Mouse (Mus musculus) heart, postnatal 25 days (tissue): ENCODE results near the gene Slc43a1. TPM values are rescaled to one million over a fixed set of nuclear protein-coding genes. Genes with fewer than 3 reads are reported as not detected.

Experiments used
- DNase-seq: peaks from one replicate; pipeline ENCODE4 v3.0.0; 2022; ENCODE audit warnings: low spot score
- intact Hi-C: fragments of 180-260 bp; cut with DNase I; formaldehyde crosslinking; loops from one replicate; pipeline ENCODE4 v1.15.1; 2025
- total RNA-seq, 2 experiments: library from RNA; stranded (reverse); gene quantifications; 2 replicates each; pipeline ENCODE4 v1.2.3; 2021

Gene Slc43a1
- total RNA-seq, 2 experiments from 2014 or later: 1.5 to 2.2 TPM

GRCm38 (mm10) chr2:84826488-84827282, 12.0 kb upstream of the Slc43a1 start, which contains the start of gene Timm10:
Timm10 (plus strand) TSS chr2:84826997.
- peak; percentile 79 for DNase-seq
- intact Hi-C loops: no loop called here

DNA sequence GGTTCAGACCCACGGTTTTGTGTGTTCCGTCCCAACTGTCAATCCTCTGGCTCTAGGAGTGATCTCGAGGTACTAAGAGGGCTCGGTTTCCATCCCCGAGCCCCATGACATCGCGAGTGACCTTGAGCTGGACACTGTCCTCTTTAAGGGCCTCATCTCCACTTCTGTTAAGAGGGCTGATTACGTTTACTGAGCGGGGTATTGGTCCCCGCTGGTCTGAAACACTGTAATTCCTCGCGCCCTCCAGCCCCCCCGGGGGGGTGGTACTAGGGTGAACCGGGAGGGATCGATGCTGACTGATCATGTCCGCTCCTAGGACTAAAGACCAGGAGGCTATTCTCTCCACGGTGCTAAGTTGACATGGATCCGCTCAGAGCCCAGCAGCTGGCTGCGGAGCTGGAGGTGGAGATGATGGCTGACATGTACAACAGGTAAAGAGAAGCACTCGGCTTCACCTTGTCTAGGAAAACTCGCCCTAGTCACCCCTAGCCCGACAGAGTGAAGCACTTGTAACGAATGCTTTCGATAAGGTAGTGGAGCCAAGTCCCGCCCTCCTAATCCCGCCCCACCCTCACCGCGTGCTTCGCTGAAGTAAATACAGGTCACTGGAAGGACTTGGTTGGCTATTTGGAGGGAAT, 11.2 kb upstream of the Slc43a1 start:
- no peak for DNase-seq
- intact Hi-C loops: no loop called here

- intact Hi-C loops: loop anchor here (1.0 to 5.0 kb wide), 4 partner anchors 23 to 175 kb away; no protein-coding TSS in a partner anchor
- peak; percentile 67 for DNase-seq
Observed at GRCm38 (mm10) chr2:84831666-84832391, 6.8 kb upstream of the Slc43a1 start.

DNA sequence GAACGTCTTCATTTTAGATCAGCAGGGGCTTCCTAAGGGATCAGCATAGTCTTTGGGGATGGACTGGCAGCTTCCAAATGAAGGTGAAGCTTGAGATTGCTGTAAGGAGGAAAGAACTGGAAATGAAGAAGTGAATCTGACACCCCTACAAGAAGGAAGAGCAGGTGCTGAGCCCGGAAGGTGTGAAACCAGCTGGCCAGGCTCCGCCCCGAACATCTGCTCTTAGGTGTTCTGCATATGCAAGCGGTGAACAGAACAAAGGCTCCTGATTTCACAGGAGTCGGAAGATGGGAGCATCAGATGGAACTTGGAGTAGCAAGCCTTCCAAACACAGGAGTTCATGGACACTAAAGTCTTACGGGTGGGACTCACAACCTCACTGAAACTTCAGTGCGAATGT, 1.5 kb upstream of the Slc43a1 start:
- DNase-seq: no peak
- intact Hi-C loops: no loop called here

GRCm38 (mm10) chr2:84837817-84838592, 645 bp upstream of the Slc43a1 start:
- DNase-seq: no peak
- intact Hi-C loops: no loop called here

DNA sequence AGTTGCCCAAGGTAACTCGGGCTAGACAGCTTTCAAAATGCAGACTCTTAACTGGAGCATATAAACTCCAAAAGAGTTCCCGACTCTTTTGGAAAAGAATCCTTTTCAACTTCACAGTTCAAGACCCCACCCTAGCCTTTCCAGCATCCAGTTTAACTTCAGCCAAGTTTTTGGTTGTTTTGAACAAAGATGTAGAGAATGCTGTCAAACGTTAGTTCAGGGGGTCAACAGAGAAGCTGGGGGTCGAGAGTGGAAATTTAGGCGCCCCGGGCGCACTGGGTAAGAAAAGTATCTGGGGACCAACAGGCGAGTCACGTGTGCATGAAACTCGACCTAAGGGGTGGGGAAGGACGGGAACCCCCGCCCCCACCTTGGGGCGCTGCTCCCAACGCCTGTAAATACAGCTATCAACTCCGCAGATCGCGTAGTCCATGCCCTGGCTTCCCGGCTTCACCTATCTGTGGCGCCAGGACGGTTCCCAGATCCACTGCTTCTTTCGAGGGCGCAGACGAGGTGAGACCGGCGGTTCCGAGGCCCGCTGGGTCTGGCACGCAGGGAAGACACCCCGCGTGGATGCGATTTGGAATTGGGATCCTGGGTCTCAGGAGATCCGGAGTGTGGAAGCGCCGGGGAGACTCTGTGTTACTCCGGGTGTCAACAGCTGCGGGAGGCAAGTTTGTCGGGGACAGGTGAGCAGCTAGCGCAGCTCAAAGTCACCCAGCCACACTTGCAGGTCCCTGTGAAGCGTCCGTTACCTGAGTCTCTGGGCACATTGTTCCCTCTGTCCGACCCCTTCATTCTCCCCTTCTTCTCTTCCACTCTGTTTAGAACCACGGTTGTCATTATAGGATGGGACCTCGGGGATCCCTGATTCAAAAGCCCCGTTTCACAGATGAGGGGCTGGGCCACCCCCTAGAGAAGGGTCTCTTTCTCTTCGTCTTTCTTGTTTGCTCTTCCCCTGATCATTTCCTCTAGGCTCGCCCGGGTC, 637 bp downstream of the Slc43a1 start:
- intact Hi-C loops: no loop called here
- DNase-seq: no peak

GRCm38 (mm10) chr2:84840016-84840747, 1.5 kb downstream of the Slc43a1 start:
- DNase-seq: peak; percentile 61

DNA sequence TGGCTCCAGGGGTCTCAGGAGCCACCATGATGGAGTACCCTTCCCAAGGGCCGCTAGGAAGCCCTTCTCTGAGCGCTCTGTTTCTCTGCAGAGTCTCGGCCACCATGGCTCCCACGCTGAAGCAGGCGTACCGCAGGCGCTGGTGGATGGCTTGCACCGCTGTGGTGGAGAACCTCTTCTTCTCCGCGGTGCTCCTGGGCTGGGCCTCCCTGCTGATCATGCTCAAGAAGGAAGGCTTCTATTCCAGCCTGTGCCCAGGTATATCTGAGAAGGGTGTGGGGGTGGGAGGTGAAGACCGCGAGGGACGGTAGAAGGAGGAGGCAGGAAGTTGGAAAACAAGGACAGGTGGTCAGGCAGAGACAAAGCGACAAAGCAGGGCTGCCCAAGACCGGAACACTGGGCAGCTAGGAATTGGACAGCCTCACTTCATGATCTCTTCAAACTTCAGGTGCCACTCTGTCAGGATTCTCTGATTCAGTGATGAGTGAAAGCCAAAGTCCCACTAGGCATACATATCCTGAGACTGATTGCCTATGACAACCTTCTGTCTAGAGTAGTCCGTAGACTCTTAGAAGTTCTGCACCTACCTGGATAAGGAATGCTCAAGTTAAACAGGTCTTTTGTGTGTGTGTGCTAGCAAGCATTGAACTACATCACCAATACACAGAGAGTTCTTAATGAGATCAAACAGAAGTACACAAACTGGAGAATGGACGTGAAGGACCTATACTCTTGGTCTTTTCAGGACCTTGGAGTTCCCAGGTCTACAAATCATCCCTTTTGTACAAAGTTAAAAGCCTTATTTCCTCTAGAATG, 2.3 kb downstream of the Slc43a1 start:
- DNase-seq: no peak
- intact Hi-C loops: no loop called here

More at GRCm38 (mm10) chr2:84840016-84840747, 1.5 kb downstream of the Slc43a1 start:
- intact Hi-C loops: no loop called here

- no peak for DNase-seq
- intact Hi-C loops: no loop called here
Observed at GRCm38 (mm10) chr2:84841905-84842304, 3.3 kb downstream of the Slc43a1 start.

DNA sequence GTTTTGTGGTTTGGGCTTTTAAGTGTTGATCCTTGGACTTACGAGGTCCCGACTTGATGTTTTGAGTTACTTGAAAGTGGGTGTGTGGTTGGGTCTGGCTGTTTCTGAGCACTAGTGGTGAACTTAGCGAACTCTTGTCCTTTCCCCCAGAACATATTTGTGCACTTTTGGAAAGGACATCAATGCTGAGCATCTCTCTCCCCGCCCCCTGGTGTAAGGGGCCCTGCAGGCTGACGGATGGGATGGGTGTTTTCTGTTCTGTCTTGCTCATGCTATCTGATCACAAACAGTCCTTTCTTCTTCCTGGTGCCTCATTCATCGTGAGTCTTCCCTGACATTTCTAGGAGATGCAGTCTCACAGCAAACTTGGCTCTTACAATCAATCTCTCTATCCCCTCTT, 5.0 kb downstream of the Slc43a1 start:
- intact Hi-C loops: no loop called here
- DNase-seq: no peak

DNA sequence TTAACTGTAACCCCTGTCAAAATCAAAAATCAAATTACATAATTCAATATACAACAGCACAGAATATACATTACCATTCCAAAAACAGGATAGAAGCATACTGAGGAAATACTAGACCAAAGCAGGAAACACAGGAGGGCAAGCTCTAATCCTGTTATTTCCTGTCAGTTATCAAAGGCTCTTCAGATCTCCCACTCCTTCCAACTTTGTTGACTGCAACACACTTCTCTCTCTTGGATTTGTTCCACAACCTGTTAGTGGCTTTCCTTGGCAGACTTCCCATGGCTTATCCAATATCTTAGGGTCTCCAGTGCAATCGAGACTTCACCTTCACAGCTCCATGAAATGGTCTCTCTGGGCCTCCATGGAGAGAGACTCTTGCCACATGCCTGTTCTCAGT, 6.6 kb downstream of the Slc43a1 start:
- DNase-seq: no peak
- intact Hi-C loops: no loop called here

DNA sequence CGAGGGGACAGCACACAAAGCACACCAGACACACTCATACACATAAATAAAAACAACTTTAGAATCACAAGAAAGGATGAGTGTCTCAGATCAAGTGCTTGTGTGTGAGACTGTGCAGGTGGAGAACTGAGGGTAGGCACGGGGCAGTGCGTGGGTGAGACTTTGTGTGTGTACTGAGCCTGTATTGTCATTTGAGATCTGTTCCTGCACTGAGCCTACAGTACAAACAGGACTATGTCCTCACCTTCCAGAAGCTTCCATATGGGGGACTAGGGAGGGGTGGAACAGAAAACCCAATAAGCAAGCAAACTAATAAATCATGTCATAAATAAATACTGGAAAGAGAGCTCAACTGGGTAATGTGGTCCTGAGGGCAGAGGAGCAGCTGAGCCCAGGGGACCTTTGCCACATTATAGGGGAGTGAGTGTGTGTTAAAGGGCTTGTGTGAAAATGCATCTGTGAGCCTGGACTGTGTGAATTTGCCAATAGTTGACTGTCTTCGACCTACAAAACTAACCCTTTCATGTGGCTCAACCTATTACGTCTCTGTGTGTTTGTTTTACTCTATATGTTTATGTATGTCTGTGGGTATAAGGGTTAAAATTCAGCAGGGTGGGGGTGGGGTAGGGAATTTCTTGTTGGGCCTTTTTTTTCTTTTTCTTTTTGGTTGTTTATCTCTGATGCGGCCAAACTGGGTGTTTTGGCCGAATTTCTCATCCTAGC, 11.9 kb downstream of the Slc43a1 start:
- intact Hi-C loops: no loop called here
- DNase-seq: no peak

DNA sequence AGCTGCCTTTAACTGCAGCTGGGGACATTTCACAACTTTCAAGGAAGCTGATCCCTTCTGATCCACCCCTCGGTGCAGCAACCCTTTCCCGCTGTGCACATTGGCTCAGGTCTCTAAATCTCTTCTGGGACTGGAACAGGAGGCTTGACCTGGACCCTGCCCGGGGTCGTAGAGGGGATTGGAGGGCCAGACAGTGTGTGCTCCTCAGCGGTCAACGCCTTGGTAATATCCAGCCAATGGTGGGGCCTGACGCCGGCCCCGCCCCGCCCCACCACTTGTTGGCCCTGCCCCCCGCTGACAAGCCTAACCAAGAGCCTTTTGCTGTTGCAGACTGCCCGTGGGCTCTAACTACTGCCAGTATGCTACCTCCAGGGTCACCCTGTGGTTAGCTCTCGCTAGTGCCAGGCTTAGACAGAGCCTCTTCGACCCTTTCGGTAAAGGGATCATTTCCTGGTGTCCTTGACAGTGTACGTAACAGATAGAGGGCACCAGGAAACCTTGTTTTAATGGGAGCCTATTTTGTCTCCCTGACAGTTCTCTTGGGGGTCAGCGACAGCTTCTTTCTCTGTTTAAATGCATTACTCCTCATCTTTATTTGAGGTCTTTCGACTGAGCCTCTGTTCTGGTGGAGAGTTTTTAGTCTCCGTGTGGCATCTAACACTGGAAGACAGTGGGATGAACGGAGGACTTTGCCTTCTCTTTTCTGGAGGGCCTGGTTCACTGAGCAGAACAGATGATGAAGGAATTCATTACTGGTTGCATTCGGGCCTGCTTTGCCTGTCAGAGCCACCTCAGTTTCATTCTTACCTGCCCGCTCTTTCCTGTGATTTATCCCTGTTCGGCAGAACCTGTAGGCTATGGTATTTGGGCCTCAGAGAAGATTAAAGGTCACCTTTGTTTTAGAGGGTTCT, 12.7 kb downstream of the Slc43a1 start:
- peak; percentile 67 for DNase-seq
- intact Hi-C loops: no loop called here

DNA sequence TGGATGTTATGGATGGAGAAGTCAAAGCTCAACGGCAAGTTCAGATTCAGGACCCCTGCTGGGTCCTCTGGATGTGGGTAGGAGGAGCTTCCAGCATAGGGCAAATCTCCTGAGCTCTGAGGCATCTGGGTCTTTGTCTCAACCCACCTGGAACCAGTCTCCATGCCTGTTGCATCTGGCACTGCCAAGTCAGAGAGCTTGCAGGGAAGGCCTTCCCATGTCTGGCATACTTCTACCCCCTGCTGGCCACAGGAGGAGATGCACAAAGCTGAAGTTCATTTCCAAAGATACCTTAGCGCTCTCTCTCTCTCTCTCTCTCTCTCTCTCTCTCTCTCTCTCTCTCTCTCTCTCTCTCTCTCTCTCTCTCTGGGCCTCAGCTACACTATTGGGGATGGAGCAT, 17.1 kb downstream of the Slc43a1 start:
- DNase-seq: no peak
- intact Hi-C loops: loop anchor here (1.0 kb wide), 1 partner anchor 24 kb away; no protein-coding TSS in a partner anchor

GRCm38 (mm10) chr2:84858551-84858950, 19.9 kb downstream of the Slc43a1 start:
- DNase-seq: no peak
- intact Hi-C loops: no loop called here
